Mouse (Mus musculus) intestine, embryonic 16.5 days (tissue): ENCODE measurements around the gene Mterf2. TPM values are rescaled to one million over a fixed set of nuclear protein-coding genes. Genes with fewer than 3 reads are reported as not detected.

Experiments used
- ATAC-seq: fragments of 200-750 bp; cut with Nextera tagmentation; 2 replicates; pipeline ENCODE4 v1.8.0; 2017; ENCODE audit warnings: moderate TSS enrichment, moderate library complexity
- H3K27ac ChIP-seq: fragments of 300-500 bp; sonication (generic); 2 replicates; pipeline ENCODE4 v1.5.1; 2014; ENCODE audit warnings: mild to moderate bottlenecking, low read length
- H3K27me3 ChIP-seq: fragments of 300-500 bp; sonication (generic); replicated peaks from 2 replicates; pipeline ENCODE4 v1.6.1; 2014; ENCODE audit warnings: low read length, control low read depth, mixed read lengths; ENCODE audit not compliant: control insufficient read depth, insufficient read depth
- H3K36me3 ChIP-seq: fragments of 300-500 bp; sonication (generic); 2 replicates; pipeline ENCODE4 v1.6.1; 2014; ENCODE audit warnings: low read length, control low read depth; ENCODE audit not compliant: control insufficient read depth, insufficient read depth
- H3K4me1 ChIP-seq: fragments of 300-500 bp; sonication (generic); 2 replicates; pipeline ENCODE4 v1.6.1; 2014; ENCODE audit warnings: low read length, control low read depth, mixed read lengths; ENCODE audit not compliant: control insufficient read depth, insufficient read depth
- H3K4me2 ChIP-seq: fragments of 300-500 bp; sonication (generic); 2 replicates; pipeline ENCODE4 v1.6.1; 2014; ENCODE audit warnings: low read depth, low read length, control low read depth
- H3K4me3 ChIP-seq: fragments of 300-500 bp; sonication (generic); 2 replicates; pipeline ENCODE4 v1.5.1; 2014; ENCODE audit warnings: mild to moderate bottlenecking, low read length
- H3K9ac ChIP-seq: fragments of 300-500 bp; sonication (generic); 2 replicates; pipeline ENCODE4 v1.6.1; 2014; ENCODE audit warnings: low read depth, low read length
- H3K9me3 ChIP-seq: fragments of 300-500 bp; sonication (generic); 2 replicates; pipeline ENCODE4 v1.6.1; 2016; ENCODE audit warnings: low read length, control low read depth; ENCODE audit not compliant: control insufficient read depth
- WGBS: fragments of 180-500 bp; shearing (Covaris S2); extraction: QIAGEN DNeasy Blood & Tissue Kit; methylation state at CpG from one replicate; pipeline ENCODE4 v1.1.7; 2014; 5-methylcytosine and 5-hydroxymethylcytosine counted together
- polyA plus RNA-seq: library from polyadenylated mRNA; unstranded; fragments of >200 nt; fragmentation: Nextera tagmentation; extraction: Ambion mirVana; gene quantifications from 2 replicates; pipeline ENCODE4 v1.2.1, GENCODE M21; 2015

Gene Mterf2
- 19.5 and 20.6 TPM in 2 replicates for polyA plus RNA-seq

DNA sequence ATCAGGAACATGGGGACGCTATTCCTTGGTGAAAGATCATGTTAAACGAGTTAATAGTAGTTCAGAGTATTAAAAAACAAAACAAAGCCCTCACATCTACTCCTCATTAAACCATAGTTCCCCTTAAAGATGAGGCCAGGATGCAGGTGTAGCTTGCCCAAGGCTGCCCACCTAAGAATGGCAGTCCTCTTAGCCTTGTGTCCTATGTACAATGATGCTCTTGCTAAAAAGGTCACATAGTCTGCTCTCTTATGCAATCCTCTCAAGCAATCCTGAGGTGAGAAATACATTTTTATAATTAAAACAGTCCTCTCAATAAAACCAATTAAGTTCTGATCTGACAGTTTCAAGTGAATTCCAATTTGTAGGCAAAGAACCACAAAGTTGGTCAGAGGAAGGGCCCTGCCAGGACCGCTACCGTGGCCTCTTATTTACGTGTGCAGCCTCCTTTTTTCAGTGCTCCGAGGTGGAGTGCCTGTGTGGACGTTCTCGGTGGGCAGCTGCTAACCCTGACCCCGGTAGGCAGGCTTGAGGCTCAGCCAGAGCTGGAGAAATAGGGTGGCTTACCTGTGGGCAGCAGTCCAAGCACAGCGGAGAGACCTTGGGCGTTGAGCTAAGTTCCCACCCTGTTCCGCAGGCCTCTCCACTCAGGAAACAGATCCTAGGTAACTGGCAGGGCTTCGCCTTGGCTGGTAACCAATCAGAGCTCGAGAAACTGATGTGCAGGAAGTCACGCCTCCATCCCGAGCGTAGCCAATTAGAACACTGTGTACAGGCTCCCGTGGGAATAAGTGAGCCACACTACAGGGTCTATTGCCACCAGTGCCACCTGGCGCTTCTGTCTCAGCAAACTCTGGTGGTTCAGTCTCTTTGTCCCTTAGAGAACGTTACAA is at the start of gene Mterf2:
Mterf2 (minus strand) TSS at position 633 of the 893 bp plus-strand sequence.
- H3K27me3 ChIP-seq = no peaks in the 10 kb centered on the region
- H3K27ac ChIP-seq = peak within 1 kb of the TSS; percentile 50; the same call in 1 of the 2 replicates
- peak within 1 kb of the TSS; percentile 67 for H3K4me3 ChIP-seq
- no peaks in the 10 kb centered on the region for H3K9me3 ChIP-seq
- H3K9ac ChIP-seq = peak within 1 kb of the TSS; percentile 75
- ATAC-seq = peak; percentile 99
- H3K4me2 ChIP-seq = peak within 1 kb of the TSS; percentile 84
- WGBS = 7% methylated on average over 20 of the region's 20 CpGs
- H3K4me1 ChIP-seq = peaks cover 9% of the 10 kb centered on the region
- H3K36me3 ChIP-seq = no peaks in the 10 kb centered on the region

DNA sequence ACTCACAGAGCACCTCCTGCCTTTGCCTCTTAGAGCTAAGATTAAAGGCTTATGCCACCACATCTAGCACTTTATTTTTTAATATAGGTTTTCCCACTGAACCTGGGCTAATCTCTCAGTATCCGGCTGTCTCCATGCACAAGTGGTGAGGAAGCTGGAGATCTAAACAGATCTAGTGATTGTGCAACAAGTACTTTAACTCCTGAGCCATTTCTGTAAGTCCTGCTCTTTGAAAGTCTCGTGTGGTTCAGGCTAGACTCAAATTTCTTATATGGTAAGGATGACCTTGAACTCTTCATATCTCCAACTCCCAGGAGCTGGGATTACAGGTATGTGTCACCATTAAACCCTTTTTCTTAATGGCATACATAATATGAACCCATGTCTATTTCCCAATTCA is 48.8 kb upstream of the Mterf2 start:
- Histone ChIP-seq H3K27ac (no peak overlapping the region), H3K9ac (no peak overlapping the region), H3K4me2 (no peak overlapping the region), H3K4me3 (no peak overlapping the region), H3K27me3 (no peaks in the 10 kb centered on the region), H3K9me3 (no peaks in the 10 kb centered on the region), H3K4me1 (0 out of 2 replicates have a peak, but pooled peaks cover 2% of the 10 kb centered on the region), H3K36me3 (no peaks in the 10 kb centered on the region)
- ATAC-seq = peak; percentile 62
- WGBS = 53% methylated on average over 2 of the region's 2 CpGs

DNA sequence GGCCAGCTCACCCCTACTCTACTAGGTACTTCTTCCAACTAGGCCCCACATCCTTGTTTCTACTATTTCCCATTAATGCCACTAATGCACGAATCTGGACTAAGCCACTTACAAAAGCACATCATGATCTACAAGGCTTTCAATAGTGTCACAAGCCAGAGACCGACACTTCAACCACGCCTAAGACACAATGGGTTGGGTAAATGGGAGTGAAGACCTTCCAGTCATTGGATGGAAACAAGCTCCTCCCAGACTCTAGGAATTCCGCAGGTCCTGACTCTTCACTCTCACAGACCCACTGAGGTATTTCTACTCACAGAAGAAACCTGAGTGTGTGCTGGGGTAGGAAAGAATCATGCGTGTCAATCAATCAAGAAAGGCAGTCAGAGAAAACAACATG is 37.5 kb upstream of the Mterf2 start:
- Histone ChIP-seq H3K27ac (no peak overlapping the region), H3K36me3 (no peaks in the 10 kb centered on the region), H3K4me3 (no peak overlapping the region), H3K9ac (no peak overlapping the region), H3K27me3 (no peaks in the 10 kb centered on the region), H3K4me2 (no peak overlapping the region), H3K9me3 (no peaks in the 10 kb centered on the region), H3K4me1 (no peaks in the 10 kb centered on the region)
- 92% methylated on average over 5 of the region's 5 CpGs for WGBS
- ATAC-seq = no peak

DNA sequence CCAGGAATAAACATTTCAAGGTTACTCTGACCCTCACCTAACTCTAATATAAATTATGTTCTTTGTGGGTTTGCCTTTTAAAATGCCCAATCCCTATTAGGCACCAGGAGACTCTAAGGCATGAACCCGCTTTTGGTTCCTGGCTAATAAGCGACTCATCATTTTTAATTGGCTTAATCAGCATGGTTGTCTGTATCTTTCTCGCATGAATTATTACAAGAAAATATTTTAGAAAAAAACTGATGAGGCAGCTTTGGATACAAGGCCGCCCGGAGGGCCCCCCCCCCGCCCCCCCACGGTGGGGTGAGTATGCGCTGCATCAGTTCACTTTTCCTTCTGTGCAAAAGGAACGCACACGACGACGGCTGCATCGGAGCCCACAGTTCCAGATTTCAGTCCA is 37.0 kb upstream of the Mterf2 start:
- 91% methylated on average over 13 of the region's 13 CpGs for WGBS
- no peak overlapping the region for H3K4me3 ChIP-seq
- H3K9me3 ChIP-seq = no peaks in the 10 kb centered on the region

DNA sequence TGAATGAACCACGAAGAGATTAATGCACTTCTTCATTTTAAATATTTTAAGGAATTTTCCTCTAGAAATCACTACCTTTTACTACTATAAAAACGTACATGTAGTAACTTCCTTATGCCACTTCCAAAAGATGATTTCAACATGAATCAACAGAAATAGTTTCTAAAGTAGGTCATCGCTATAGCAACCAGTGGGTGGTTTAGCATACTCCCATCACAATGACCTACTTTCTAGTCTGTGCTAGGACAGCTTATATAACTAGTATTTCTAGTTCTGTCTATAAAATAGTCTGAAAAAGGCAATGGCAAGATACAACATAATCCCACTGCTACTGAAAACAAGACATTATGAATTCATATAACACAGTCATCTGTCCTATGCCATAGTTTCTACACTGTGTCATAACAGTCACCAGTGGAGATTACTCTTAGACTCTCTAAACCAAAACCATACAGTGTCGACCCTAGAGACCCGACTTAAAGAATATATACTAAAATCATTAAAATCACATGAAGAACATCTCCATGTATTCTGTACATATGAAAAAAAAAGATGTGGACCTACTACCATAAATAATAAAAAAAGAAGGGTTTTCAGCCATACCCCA is 34.0 kb upstream of the Mterf2 start:
- peak; percentile 72 for ATAC-seq
- Histone ChIP-seq H3K9ac (no peak overlapping the region), H3K4me2 (no peak overlapping the region), H3K9me3 (no peaks in the 10 kb centered on the region), H3K27me3 (no peaks in the 10 kb centered on the region), H3K4me1 (no peaks in the 10 kb centered on the region), H3K36me3 (no peaks in the 10 kb centered on the region), H3K4me3 (no peak overlapping the region), H3K27ac (no peak overlapping the region)
- 72% methylated on average over 5 of the region's 5 CpGs for WGBS

More for the DNA sequence above, 37.0 kb upstream of the Mterf2 start:
- no peak overlapping the region for H3K4me2 ChIP-seq
- no peaks in the 10 kb centered on the region for H3K27me3 ChIP-seq
- no peak overlapping the region for H3K9ac ChIP-seq
- no peaks in the 10 kb centered on the region for H3K4me1 ChIP-seq
- no peaks in the 10 kb centered on the region for H3K36me3 ChIP-seq
- no peak for ATAC-seq
- H3K27ac ChIP-seq = no peak overlapping the region

DNA sequence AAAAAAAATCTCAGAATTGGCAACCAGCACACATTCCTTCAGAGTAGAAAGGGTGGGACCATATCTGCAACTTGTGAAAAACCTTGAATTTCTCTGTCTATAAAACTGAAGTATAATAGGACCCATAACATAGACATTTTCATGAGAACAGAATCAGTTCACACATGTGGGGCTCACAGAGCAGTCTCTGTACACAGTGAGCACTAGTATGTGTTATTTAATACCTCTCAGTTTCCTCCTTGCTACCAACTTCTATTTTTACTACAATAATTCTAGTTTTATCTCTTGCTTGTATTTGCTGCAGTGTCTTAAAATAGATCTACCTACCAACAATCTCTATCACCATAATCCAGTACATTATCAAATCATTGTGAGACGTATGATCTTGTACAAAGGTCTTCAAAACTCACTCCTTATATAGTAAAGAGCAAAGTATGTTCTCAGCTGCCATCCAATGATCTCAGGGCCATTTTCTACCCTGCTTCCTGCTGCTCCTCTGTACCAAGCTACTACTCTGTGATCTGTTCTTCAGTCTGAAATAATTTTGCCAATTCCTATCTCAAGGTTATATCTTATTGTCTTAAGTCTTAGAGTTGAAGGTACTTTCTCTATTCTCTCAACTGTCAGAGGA is 32.3 kb upstream of the Mterf2 start:
- Histone ChIP-seq H3K4me3 (no peak overlapping the region), H3K9ac (no peak overlapping the region), H3K9me3 (no peaks in the 10 kb centered on the region), H3K27me3 (no peaks in the 10 kb centered on the region), H3K27ac (no peak overlapping the region), H3K4me1 (no peaks in the 10 kb centered on the region), H3K4me2 (no peak overlapping the region), H3K36me3 (no peaks in the 10 kb centered on the region)
- peak; percentile 87 for ATAC-seq
- WGBS = 53% methylated on average over 1 of the region's 1 CpGs

DNA sequence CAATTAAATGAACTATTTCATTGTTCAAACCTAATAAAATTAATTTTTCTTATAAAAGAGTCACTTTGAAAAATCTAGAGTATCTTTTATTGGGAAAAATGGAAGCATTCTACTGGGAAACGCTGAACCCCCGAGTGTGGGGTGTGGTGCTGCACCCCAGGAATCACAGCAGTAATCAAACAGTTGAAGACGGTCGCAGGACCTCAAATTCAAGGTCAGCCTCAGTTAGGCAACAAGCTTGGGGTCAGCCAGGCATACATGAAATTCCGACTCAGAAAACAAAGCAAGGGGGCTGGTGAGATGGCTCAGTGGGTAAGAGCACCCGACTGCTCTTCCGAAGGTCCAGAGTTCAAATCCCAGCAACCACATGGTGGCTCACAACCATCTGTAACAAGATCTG is 29.6 kb upstream of the Mterf2 start:
- Histone ChIP-seq H3K4me2 (no peak overlapping the region), H3K4me3 (no peak overlapping the region), H3K27ac (no peak overlapping the region), H3K4me1 (no peaks in the 10 kb centered on the region), H3K36me3 (no peaks in the 10 kb centered on the region), H3K9ac (no peak overlapping the region), H3K9me3 (no peaks in the 10 kb centered on the region), H3K27me3 (no peaks in the 10 kb centered on the region)
- ATAC-seq = no peak
- 91% methylated on average over 7 of the region's 7 CpGs for WGBS

DNA sequence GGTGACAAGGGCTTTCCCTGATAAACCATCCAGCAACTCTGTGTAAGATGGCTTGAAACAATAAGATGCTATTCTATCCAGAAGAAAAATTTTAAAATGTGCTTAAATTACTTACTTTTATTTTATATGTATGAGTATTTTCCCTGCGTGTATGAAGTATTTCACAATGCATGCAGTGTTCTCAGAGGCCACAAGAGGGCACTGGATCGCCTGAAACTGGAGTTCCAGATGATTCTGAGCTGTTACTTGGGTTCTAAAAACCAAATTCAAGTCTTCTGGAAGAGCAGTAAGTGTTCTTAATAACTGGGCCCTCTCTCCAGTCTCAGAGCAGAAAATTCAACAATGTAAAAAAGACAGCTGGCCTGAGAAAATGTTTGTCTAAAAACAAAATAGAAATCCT is 26.4 kb upstream of the Mterf2 start:
- Histone ChIP-seq H3K4me2 (no peak overlapping the region), H3K9me3 (no peaks in the 10 kb centered on the region), H3K27me3 (no peaks in the 10 kb centered on the region), H3K4me1 (no peaks in the 10 kb centered on the region), H3K4me3 (no peak overlapping the region), H3K9ac (no peak overlapping the region), H3K36me3 (no peaks in the 10 kb centered on the region), H3K27ac (no peak overlapping the region)
- 16% methylated on average over 2 of the region's 2 CpGs for WGBS
- ATAC-seq = no peak

DNA sequence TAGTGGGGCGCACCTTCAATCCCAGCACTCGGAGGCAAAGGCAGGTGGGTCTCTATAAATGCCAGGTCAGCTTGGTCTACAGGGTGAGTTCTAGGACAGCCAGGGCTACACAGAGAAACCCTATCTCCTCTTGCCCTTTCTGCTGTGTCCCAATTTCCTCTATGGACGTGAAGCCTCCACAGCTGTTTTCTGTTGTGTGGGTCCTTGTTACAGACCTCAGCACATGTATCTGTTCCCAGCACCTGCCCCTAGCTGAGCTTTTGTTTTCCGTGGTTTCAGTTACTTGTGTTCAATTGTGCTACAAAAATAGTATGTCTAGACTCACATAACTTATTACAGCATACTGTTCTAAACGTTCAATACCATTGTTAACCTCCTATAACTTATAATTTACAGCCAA is 21.4 kb upstream of the Mterf2 start:
- 0 out of 2 replicates have a peak, but pooled peaks cover 4% of the 10 kb centered on the region for H3K36me3 ChIP-seq
- 91% methylated on average over 5 of the region's 5 CpGs for WGBS
- no peak overlapping the region for H3K4me2 ChIP-seq
- H3K9ac ChIP-seq = no peak overlapping the region
- H3K27ac ChIP-seq = no peak overlapping the region
- H3K4me3 ChIP-seq = no peak overlapping the region
- no peaks in the 10 kb centered on the region for H3K27me3 ChIP-seq
- H3K9me3 ChIP-seq = no peaks in the 10 kb centered on the region
- ATAC-seq = no peak
- H3K4me1 ChIP-seq = no peaks in the 10 kb centered on the region
